Mouse (Mus musculus) ovary, postnatal 10 days (tissue): ENCODE measurements at regions not wholly inside any gene's neighbourhood (a gene's known extent, or its start where the extent isn't known, plus 50 kb on each side); places are given as distances from the start of the nearest gene placed in this dataset.

ENCODE experiments used
- DNase-seq: peaks from one replicate; pipeline ENCODE4 v3.0.0; 2022; ENCODE audit warnings: low spot score

- no peak for DNase-seq
Observed at GRCm38 (mm10) chr11:24390578-24390977, 312.7 kb downstream of the Bcl11a start.

GRCm38 (mm10) chr11:24391385-24391784 is 313.5 kb downstream of the Bcl11a start:
- DNase-seq: no peak

GRCm38 (mm10) chr11:24395478-24395877 is 317.6 kb downstream of the Bcl11a start:
- DNase-seq: no peak

- DNase-seq: no peak
Observed at GRCm38 (mm10) chr11:24396911-24397310, 319.1 kb downstream of the Bcl11a start.

- DNase-seq: no peak
Observed at GRCm38 (mm10) chr11:24397710-24398109, 319.9 kb downstream of the Bcl11a start.

- DNase-seq: no peak
Observed at GRCm38 (mm10) chr11:24401151-24401550, 323.3 kb downstream of the Bcl11a start.

- DNase-seq: no peak
Observed at GRCm38 (mm10) chr11:24402127-24402526, 324.3 kb downstream of the Bcl11a start.

- no peak for DNase-seq
Observed at GRCm38 (mm10) chr11:24414804-24415203, 336.9 kb downstream of the Bcl11a start.

GRCm38 (mm10) chr11:24422066-24422775 is 344.4 kb downstream of the Bcl11a start:
- DNase-seq: no peak

GRCm38 (mm10) chr11:24423278-24423677 is 345.4 kb downstream of the Bcl11a start:
- DNase-seq: no peak

- no peak for DNase-seq
Observed at GRCm38 (mm10) chr11:24426995-24427883, 349.4 kb downstream of the Bcl11a start.

- DNase-seq: no peak
Observed at GRCm38 (mm10) chr11:24448608-24449007, 370.8 kb downstream of the Bcl11a start.

GRCm38 (mm10) chr11:24452267-24452666 is 374.4 kb downstream of the Bcl11a start:
- no peak for DNase-seq

- DNase-seq: no peak
Observed at GRCm38 (mm10) chr11:24464642-24465041, 386.8 kb downstream of the Bcl11a start.

- DNase-seq: no peak
Observed at GRCm38 (mm10) chr11:24467458-24467857, 389.6 kb downstream of the Bcl11a start.

- no peak for DNase-seq
Observed at GRCm38 (mm10) chr11:24470469-24470868, 392.6 kb downstream of the Bcl11a start.

GRCm38 (mm10) chr11:24472617-24473367 is 394.9 kb downstream of the Bcl11a start:
- no peak for DNase-seq

- DNase-seq: no peak
Observed at GRCm38 (mm10) chr11:24473368-24474010, 395.6 kb downstream of the Bcl11a start.

GRCm38 (mm10) chr11:24502722-24503424 is 425.0 kb downstream of the Bcl11a start:
- no peak for DNase-seq

- DNase-seq: no peak
Observed at GRCm38 (mm10) chr11:24515568-24515967, 437.7 kb downstream of the Bcl11a start.

GRCm38 (mm10) chr11:24535462-24535861 is 457.6 kb downstream of the Bcl11a start:
- DNase-seq: no peak
